Mouse (Mus musculus): Measurements from ENCODE around the gene Hoxd13. TPM values are rescaled to one million over a fixed set of nuclear protein-coding genes. Genes with fewer than 3 reads are reported as not detected.

Gene Hoxd13
- polyA plus RNA-seq, 1 experiment from 2014 or later: not detected

DNA sequence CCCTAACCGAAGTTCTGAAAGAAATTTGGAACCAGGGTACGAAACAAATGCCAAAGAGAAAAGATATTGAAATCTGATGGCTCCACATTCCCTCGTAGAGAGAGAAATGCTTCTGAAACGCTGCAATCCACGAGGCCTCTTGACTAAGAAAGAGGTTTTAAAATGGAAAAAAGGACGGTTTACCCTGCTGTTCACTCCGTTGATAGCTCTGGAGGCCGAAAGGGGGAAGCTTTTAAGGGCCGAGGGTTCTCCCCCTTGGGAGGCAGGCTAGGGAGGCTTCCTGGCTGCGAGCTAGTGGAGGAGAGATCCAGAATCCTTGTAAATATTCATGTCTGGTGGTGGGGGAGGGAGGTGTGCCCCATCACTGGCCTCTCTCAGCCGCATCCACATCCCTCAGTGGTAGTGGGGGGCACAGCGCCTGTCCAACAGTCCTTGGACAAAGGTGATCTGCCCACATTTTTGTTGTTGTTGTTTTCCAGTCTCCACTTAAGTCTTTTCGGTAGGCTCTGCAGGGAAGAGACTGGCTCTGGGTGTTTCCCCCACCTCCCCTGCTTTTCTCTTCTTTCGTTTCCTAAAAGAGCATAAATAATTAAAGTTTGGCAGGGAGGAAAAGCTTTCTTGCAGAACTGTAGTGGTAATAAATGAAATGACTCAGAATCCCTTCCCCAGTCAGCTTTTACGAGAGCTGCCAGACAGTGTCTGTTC, 10.9 kb downstream of the Hoxd13 start, which contains the start of gene Hoxd11:
Gene Hoxd11, plus strand, starts transcription at position 667 of the 705 bp plus-strand sequence.
- Histone ChIP-seq H3K27ac (replicated peaks in 1 of 2; ENCODE audit: control insufficient read depth in 1 of 2, insufficient read depth in 1 of 2, low read depth in 2 of 2, low read length in 2 of 2) (no peak within 1 kb of the TSS), H3K4me3 (ENCODE audit: control insufficient read depth in 1 of 2, insufficient read depth in 1 of 2, low read depth in 1 of 2, low read length in 2 of 2) (peak within 1 kb of the TSS in 1 of 2 experiments; percentile 6; a peak in 2 of 4 replicates), H3K9ac (ENCODE audit: low read length) (no peak within 1 kb of the TSS), H3K4me2 (ENCODE audit: low read length) (no peak within 1 kb of the TSS), H3K36me3 (ENCODE audit: control insufficient read depth, insufficient read depth, low read length) (no peaks in the 10 kb centered on the region), H3K27me3 (ENCODE audit: control insufficient read depth, insufficient read depth, low read length) (peaks cover 100% of the 10 kb centered on the region), H3K9me3 (ENCODE audit: control insufficient read depth, low read length) (no peaks in the 10 kb centered on the region), H3K4me1 (ENCODE audit: control insufficient read depth in 2 of 2, insufficient read depth in 2 of 2, low read length in 2 of 2) (peaks cover 0 to 14% of the 10 kb centered on the region in 2 experiments; a peak in 1 of 4 replicates)
- WGBS: 2% methylated on average over 15 of the region's 15 CpGs
- ATAC-seq (ENCODE audit: insufficient number of reproducible peaks, insufficient read depth, low FRiP score, low read depth): no peak

DNA sequence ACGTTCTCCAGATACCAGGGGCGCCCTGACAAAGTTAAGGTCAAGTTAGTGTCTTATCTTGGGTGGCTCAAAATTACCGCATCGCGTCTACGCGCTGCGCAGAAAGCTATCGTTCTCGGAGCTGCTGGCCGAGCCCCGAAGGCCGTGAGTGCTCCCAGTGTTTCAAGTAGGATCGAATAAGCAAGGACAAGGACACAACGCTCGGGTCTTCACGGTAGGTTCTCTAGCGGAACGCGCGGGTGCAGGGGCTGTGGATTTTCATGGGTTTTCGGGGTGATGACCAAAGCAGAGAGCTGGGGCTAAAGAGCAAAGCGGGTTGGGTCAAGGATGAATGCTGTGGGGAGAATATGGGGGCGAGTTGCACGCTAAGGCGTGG, 11.5 kb downstream of the Hoxd13 start:
- Histone ChIP-seq H3K4me1 (ENCODE audit: control insufficient read depth in 2 of 2, insufficient read depth in 2 of 2, low read length in 2 of 2) (peaks cover 0 to 14% of the 10 kb centered on the region in 2 experiments; a peak in 1 of 4 replicates), H3K27ac (replicated peaks in 1 of 2; ENCODE audit: control insufficient read depth in 1 of 2, insufficient read depth in 1 of 2, low read depth in 2 of 2, low read length in 2 of 2) (no peak overlapping the region), H3K4me2 (ENCODE audit: low read length) (no peak overlapping the region), H3K27me3 (ENCODE audit: control insufficient read depth, insufficient read depth, low read length) (peaks cover 100% of the 10 kb centered on the region), H3K36me3 (ENCODE audit: control insufficient read depth, insufficient read depth, low read length) (no peaks in the 10 kb centered on the region), H3K9ac (ENCODE audit: low read length) (no peak overlapping the region), H3K9me3 (ENCODE audit: control insufficient read depth, low read length) (no peaks in the 10 kb centered on the region), H3K4me3 (ENCODE audit: control insufficient read depth in 1 of 2, insufficient read depth in 1 of 2, low read depth in 1 of 2, low read length in 2 of 2) (peak overlapping the region in 1 of 2 experiments; percentile 6; a peak in 2 of 4 replicates)
- under 1% methylated on average over 26 of the region's 26 CpGs for WGBS
- no peak for ATAC-seq (ENCODE audit: insufficient number of reproducible peaks, insufficient read depth, low FRiP score, low read depth)

DNA sequence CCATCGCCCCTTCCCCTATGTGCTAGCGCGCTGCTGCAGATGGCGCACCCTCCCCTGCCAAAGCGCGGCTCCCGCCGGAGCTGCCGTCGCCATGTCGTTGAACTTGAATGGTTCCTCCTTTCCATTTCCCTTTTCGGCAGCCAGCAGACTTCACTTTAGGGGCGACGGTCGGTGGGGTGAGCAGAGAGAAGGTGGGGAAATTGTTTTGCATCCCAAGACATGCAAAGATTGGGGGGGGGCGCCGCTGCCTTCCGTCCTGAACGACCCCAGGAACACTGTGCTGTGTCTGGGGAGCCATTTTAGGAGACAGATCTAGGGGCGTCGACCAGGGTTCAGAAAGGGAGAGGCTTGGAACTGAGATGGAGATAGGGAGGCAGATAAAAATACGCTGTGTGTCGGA, 11.9 kb downstream of the Hoxd13 start:
- Histone ChIP-seq H3K36me3 (ENCODE audit: control insufficient read depth, insufficient read depth, low read length) (no peaks in the 10 kb centered on the region), H3K27me3 (ENCODE audit: control insufficient read depth, insufficient read depth, low read length) (peaks cover 100% of the 10 kb centered on the region), H3K9ac (ENCODE audit: low read length) (no peak overlapping the region), H3K9me3 (ENCODE audit: control insufficient read depth, low read length) (no peaks in the 10 kb centered on the region), H3K4me2 (ENCODE audit: low read length) (no peak overlapping the region), H3K27ac (replicated peaks in 1 of 2; ENCODE audit: control insufficient read depth in 1 of 2, insufficient read depth in 1 of 2, low read depth in 2 of 2, low read length in 2 of 2) (no peak overlapping the region), H3K4me3 (ENCODE audit: control insufficient read depth in 1 of 2, insufficient read depth in 1 of 2, low read depth in 1 of 2, low read length in 2 of 2) (peak overlapping the region in 1 of 2 experiments; percentile 6; a peak in 2 of 4 replicates), H3K4me1 (ENCODE audit: control insufficient read depth in 2 of 2, insufficient read depth in 2 of 2, low read length in 2 of 2) (peaks cover 0 to 14% of the 10 kb centered on the region in 2 experiments; a peak in 1 of 4 replicates)
- 2% methylated on average over 23 of the region's 23 CpGs for WGBS
- no peak for ATAC-seq (ENCODE audit: insufficient number of reproducible peaks, insufficient read depth, low FRiP score, low read depth)

DNA sequence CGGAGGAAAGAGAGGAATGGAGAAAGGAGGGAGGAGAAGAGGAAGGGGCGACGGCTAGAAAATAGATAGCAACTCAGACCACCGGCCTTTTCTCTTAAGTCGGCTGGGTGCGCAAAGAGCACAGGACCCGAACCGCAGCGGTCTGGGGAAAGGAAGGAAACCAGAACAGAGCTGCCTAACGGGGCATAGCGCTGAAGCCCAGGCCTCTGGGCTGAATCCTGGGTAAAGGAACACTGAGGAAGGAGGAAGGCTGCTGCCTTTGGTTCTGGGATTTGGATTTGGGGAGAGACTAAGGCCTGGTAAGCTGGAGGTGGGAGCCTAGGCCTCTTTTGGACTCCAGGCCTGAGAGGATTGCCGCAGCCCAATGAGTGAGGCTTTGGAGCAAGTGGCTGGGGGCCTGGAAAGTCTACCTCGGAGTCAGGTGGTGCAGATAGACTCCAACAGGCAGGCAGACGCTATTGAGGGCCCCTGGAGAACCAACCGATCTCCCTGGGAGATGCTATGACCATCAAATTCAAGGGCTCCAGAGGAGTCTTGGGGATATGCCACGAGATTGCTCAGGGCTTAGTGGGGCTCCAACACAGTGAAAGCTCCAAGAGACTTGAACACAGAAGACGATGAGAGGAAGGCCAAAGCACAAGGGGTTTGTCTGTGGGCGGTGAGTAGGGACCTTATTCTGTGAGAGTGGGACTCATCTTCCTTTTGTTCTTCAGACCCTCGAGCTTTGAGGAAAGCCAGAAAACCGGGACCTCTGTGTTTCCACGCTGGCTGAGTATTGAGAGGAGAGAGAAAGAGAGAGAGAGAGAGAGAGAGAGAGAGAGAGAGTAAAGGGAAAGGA, 12.7 kb downstream of the Hoxd13 start:
- H3K9ac ChIP-seq (ENCODE audit: low read length): no peak overlapping the region

DNA sequence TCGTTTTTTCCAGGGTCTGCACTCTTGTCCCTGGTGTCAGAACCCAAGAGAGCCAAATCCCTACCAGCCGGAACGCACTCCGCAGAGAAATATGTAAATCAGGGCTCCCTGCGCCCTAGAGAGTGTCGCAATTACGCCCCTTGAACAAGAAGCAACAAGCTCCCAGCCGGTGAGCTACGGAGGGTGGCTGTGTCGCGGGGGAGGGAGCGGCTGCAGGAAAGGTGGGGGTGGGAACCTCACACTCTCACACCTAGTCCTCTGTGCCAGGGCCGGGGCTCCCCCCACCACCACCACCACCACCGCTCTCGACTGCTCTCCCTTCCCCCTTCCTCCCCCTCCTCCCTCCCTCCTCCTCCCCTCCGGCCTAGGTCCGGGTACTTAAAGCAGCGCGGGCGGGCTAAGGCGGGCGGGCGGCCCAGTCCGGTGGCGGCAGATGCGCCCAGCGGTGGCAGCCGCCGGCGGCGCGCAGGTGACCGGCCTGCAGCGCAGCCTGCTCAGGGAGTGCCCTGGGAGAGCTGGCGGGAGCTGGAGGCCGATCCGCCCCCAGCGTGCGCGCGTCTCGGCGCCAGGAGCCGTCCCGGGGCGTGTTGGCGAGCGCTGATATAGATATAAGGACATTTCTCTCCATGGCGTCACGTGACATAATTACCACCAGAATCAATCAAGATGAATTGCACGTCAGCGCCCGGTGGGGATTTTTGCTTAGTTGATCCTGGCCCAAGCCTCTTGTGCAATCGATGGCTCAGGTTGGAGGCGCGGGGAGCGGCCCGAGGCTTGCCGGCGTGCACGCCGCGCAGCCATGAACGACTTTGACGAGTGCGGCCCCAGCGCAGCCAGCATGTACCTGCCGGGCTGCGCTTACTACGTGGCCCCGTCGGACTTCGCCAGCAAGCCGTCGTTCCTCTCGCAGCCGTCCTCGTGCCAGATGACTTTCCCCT, 13.8 kb downstream of the Hoxd13 start:
- Histone ChIP-seq H3K27ac (replicated peaks in 1 of 2; ENCODE audit: control insufficient read depth in 1 of 2, insufficient read depth in 1 of 2, low read depth in 2 of 2, low read length in 2 of 2) (no peak overlapping the region), H3K4me1 (ENCODE audit: control insufficient read depth in 2 of 2, insufficient read depth in 2 of 2, low read length in 2 of 2) (peaks cover 0 to 14% of the 10 kb centered on the region in 2 experiments; a peak in 1 of 4 replicates), H3K4me2 (ENCODE audit: low read length) (peak overlapping the region; percentile 48), H3K36me3 (ENCODE audit: control insufficient read depth, insufficient read depth, low read length) (no peaks in the 10 kb centered on the region), H3K27me3 (ENCODE audit: control insufficient read depth, insufficient read depth, low read length) (peaks cover 99% of the 10 kb centered on the region), H3K9ac (ENCODE audit: low read length) (no peak overlapping the region), H3K4me3 (ENCODE audit: control insufficient read depth in 1 of 2, insufficient read depth in 1 of 2, low read depth in 1 of 2, low read length in 2 of 2) (peak overlapping the region in 1 of 2 experiments; percentile 25; a peak in 2 of 4 replicates), H3K9me3 (ENCODE audit: control insufficient read depth, low read length) (no peaks in the 10 kb centered on the region)
- ATAC-seq (ENCODE audit: insufficient number of reproducible peaks, insufficient read depth, low FRiP score, low read depth): no peak
- WGBS: under 1% methylated on average over 77 of the region's 78 CpGs

More for the DNA sequence above, 12.7 kb downstream of the Hoxd13 start:
- H3K27me3 ChIP-seq (ENCODE audit: control insufficient read depth, insufficient read depth, low read length): peaks cover 100% of the 10 kb centered on the region
- no peak for ATAC-seq (ENCODE audit: insufficient number of reproducible peaks, insufficient read depth, low FRiP score, low read depth)
- H3K4me3 ChIP-seq (ENCODE audit: control insufficient read depth in 1 of 2, insufficient read depth in 1 of 2, low read depth in 1 of 2, low read length in 2 of 2): no peak overlapping the region
- no peak overlapping the region for H3K27ac ChIP-seq (replicated peaks in 1 of 2; ENCODE audit: control insufficient read depth in 1 of 2, insufficient read depth in 1 of 2, low read depth in 2 of 2, low read length in 2 of 2)
- peaks cover 0 to 14% of the 10 kb centered on the region in 2 experiments; a peak in 1 of 4 replicates for H3K4me1 ChIP-seq (ENCODE audit: control insufficient read depth in 2 of 2, insufficient read depth in 2 of 2, low read length in 2 of 2)
- no peaks in the 10 kb centered on the region for H3K36me3 ChIP-seq (ENCODE audit: control insufficient read depth, insufficient read depth, low read length)
- no peak overlapping the region for H3K4me2 ChIP-seq (ENCODE audit: low read length)
- WGBS: 3% methylated on average over 21 of the region's 21 CpGs
- H3K9me3 ChIP-seq (ENCODE audit: control insufficient read depth, low read length): no peaks in the 10 kb centered on the region

DNA sequence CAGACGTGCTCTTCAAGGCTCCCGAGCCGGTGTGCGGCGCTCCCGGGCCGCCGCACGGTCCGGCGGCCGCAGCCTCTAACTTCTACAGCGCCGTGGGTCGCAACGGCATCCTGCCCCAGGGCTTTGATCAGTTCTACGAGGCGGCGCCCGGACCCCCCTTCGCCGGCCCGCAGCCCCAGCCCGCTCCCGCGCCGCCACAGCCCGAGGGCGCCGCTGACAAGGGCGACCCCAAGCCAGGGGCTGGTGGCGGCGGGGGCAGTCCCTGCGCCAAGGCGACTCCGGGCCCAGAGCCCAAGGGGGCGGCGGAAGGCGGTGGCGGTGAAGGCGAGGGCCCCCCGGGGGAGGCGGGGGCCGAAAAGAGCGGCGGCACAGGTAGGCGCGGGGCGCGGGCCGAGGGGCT, 14.7 kb downstream of the Hoxd13 start:
- Histone ChIP-seq H3K9me3 (ENCODE audit: control insufficient read depth, low read length) (no peaks in the 10 kb centered on the region), H3K27ac (replicated peaks in 1 of 2; ENCODE audit: control insufficient read depth in 1 of 2, insufficient read depth in 1 of 2, low read depth in 2 of 2, low read length in 2 of 2) (no peak overlapping the region), H3K4me2 (ENCODE audit: low read length) (peak overlapping the region; percentile 48), H3K4me1 (ENCODE audit: control insufficient read depth in 2 of 2, insufficient read depth in 2 of 2, low read length in 2 of 2) (peaks cover 0 to 14% of the 10 kb centered on the region in 2 experiments; a peak in 1 of 4 replicates), H3K36me3 (ENCODE audit: control insufficient read depth, insufficient read depth, low read length) (no peaks in the 10 kb centered on the region), H3K4me3 (ENCODE audit: control insufficient read depth in 1 of 2, insufficient read depth in 1 of 2, low read depth in 1 of 2, low read length in 2 of 2) (peak overlapping the region in 1 of 2 experiments; percentile 25; a peak in 2 of 4 replicates), H3K9ac (ENCODE audit: low read length) (no peak overlapping the region), H3K27me3 (ENCODE audit: control insufficient read depth, insufficient read depth, low read length) (peaks cover 99% of the 10 kb centered on the region)
- ATAC-seq (ENCODE audit: insufficient number of reproducible peaks, insufficient read depth, low FRiP score, low read depth): no peak
- WGBS: under 1% methylated on average over 41 of the region's 51 CpGs
